Mouse (Mus musculus): ENCODE results near the gene Pdgfra. TPM values are rescaled to one million over a fixed set of nuclear protein-coding genes. Genes with fewer than 3 reads are reported as not detected.

Pdgfra gene
- polyA plus RNA-seq, 1 experiment: 0.27 TPM

- H3K4me3 ChIP-seq (ENCODE audit: insufficient read depth, low read length): no peak overlapping the region
- H3K27ac ChIP-seq (ENCODE audit: insufficient read depth, low read depth, low read length): no peak overlapping the region
- TF ChIP-seq POLR2A (IDR thresholded peaks at IDR 0.05; ENCODE audit: borderline replicate concordance, low read depth, low read length): no peak
- no peak for TF ChIP-seq CTCF (IDR thresholded peaks at IDR 0.05; ENCODE audit: low read depth, low read length)
Measured at GRCm38 (mm10) chr5:75148343-75149127, 3.6 kb upstream of the Pdgfra start.

GRCm38 (mm10) chr5:75149380-75149779 is 2.7 kb upstream of the Pdgfra start:
- H3K4me3 ChIP-seq (ENCODE audit: insufficient read depth, low read length): no peak overlapping the region
- H3K27ac ChIP-seq (ENCODE audit: insufficient read depth, low read depth, low read length): no peak overlapping the region
- TF ChIP-seq CTCF (IDR thresholded peaks at IDR 0.05; ENCODE audit: low read depth, low read length) (no peak), POLR2A (IDR thresholded peaks at IDR 0.05; ENCODE audit: borderline replicate concordance, low read depth, low read length) (no peak)
- peaks cover 3% of the 10 kb centered on the region; the same call in 1 of the 2 replicates for H3K4me1 ChIP-seq (ENCODE audit: control insufficient read depth, insufficient read depth, low read length)

More at GRCm38 (mm10) chr5:75148343-75149127, 3.6 kb upstream of the Pdgfra start:
- no peaks in the 10 kb centered on the region; the same call in 1 of the 2 replicates for H3K4me1 ChIP-seq (ENCODE audit: control insufficient read depth, insufficient read depth, low read length)

GRCm38 (mm10) chr5:75149880-75150279 is 2.2 kb upstream of the Pdgfra start:
- Histone ChIP-seq H3K4me1 (ENCODE audit: control insufficient read depth, insufficient read depth, low read length) (peaks cover 7% of the 10 kb centered on the region; the same call in 1 of the 2 replicates), H3K4me3 (ENCODE audit: insufficient read depth, low read length) (no peak overlapping the region), H3K27ac (ENCODE audit: insufficient read depth, low read depth, low read length) (no peak overlapping the region)
- TF ChIP-seq CTCF (IDR thresholded peaks at IDR 0.05; ENCODE audit: low read depth, low read length) (no peak), POLR2A (IDR thresholded peaks at IDR 0.05; ENCODE audit: borderline replicate concordance, low read depth, low read length) (no peak)

GRCm38 (mm10) chr5:75150341-75150981 is 1.6 kb upstream of the Pdgfra start:
- Histone ChIP-seq H3K4me1 (ENCODE audit: control insufficient read depth, insufficient read depth, low read length) (peaks cover 7% of the 10 kb centered on the region; the same call in 1 of the 2 replicates), H3K4me3 (ENCODE audit: insufficient read depth, low read length) (no peak overlapping the region), H3K27ac (ENCODE audit: insufficient read depth, low read depth, low read length) (no peak overlapping the region)
- TF ChIP-seq CTCF (IDR thresholded peaks at IDR 0.05; ENCODE audit: low read depth, low read length) (no peak), POLR2A (IDR thresholded peaks at IDR 0.05; ENCODE audit: borderline replicate concordance, low read depth, low read length) (no peak)

- Histone ChIP-seq H3K4me1 (ENCODE audit: control insufficient read depth, insufficient read depth, low read length) (peaks cover 7% of the 10 kb centered on the region; the same call in 1 of the 2 replicates), H3K27ac (ENCODE audit: insufficient read depth, low read depth, low read length) (no peak overlapping the region), H3K4me3 (ENCODE audit: insufficient read depth, low read length) (no peak overlapping the region)
- no peak for TF ChIP-seq POLR2A (IDR thresholded peaks at IDR 0.05; ENCODE audit: borderline replicate concordance, low read depth, low read length)
Measured at GRCm38 (mm10) chr5:75151146-75151900, 769 bp upstream of the Pdgfra start.

GRCm38 (mm10) chr5:75152791-75153625 is 916 bp downstream of the Pdgfra start:
- Histone ChIP-seq H3K27ac (ENCODE audit: insufficient read depth, low read depth, low read length) (no peak overlapping the region), H3K4me3 (ENCODE audit: insufficient read depth, low read length) (no peak overlapping the region)
- TF ChIP-seq CTCF (IDR thresholded peaks at IDR 0.05; ENCODE audit: low read depth, low read length): no peak
- no peak for TF ChIP-seq POLR2A (IDR thresholded peaks at IDR 0.05; ENCODE audit: borderline replicate concordance, low read depth, low read length)

GRCm38 (mm10) chr5:75153626-75153960 is 1.5 kb downstream of the Pdgfra start:
- Histone ChIP-seq H3K4me3 (ENCODE audit: insufficient read depth, low read length) (peak overlapping the region; percentile 49), H3K27ac (ENCODE audit: insufficient read depth, low read depth, low read length) (no peak overlapping the region), H3K4me1 (ENCODE audit: control insufficient read depth, insufficient read depth, low read length) (peaks cover 9% of the 10 kb centered on the region; the same call in 1 of the 2 replicates)
- TF ChIP-seq CTCF (IDR thresholded peaks at IDR 0.05; ENCODE audit: low read depth, low read length): no peak
- no peak for TF ChIP-seq POLR2A (IDR thresholded peaks at IDR 0.05; ENCODE audit: borderline replicate concordance, low read depth, low read length)

More at GRCm38 (mm10) chr5:75152791-75153625, 916 bp downstream of the Pdgfra start:
- peaks cover 9% of the 10 kb centered on the region; the same call in 1 of the 2 replicates for H3K4me1 ChIP-seq (ENCODE audit: control insufficient read depth, insufficient read depth, low read length)

GRCm38 (mm10) chr5:75153961-75154620 is 2.0 kb downstream of the Pdgfra start:
- TF ChIP-seq POLR2A (IDR thresholded peaks at IDR 0.05; ENCODE audit: borderline replicate concordance, low read depth, low read length) (no peak), CTCF (IDR thresholded peaks at IDR 0.05; ENCODE audit: low read depth, low read length) (no peak)
- H3K27ac ChIP-seq (ENCODE audit: insufficient read depth, low read depth, low read length): no peak overlapping the region
- H3K4me3 ChIP-seq (ENCODE audit: insufficient read depth, low read length): peak overlapping the region; percentile 49
- peaks cover 9% of the 10 kb centered on the region; the same call in 1 of the 2 replicates for H3K4me1 ChIP-seq (ENCODE audit: control insufficient read depth, insufficient read depth, low read length)

Data from bone marrow macrophage, adult 2 months (primary cell).